Mouse (Mus musculus) T-helper 1 cell (primary cell): Measurements from ENCODE around the gene Klc4.

Experiments
- in situ Hi-C: fragments of 300-600 bp; cut with MboI, MseI; formaldehyde crosslinking; loops from one replicate; pipeline ENCODE4 v1.15.1; 2025; ENCODE audit warnings: high pct_unique_total_duplicates

Gene Klc4

GRCm38 (mm10) chr17:46621324-46621723, 24.5 kb downstream of the Klc4 start:
- in situ Hi-C loops, result no loop called here

GRCm38 (mm10) chr17:46619683-46620357, 26.0 kb downstream of the Klc4 start:
- in situ Hi-C loops, result no loop called here

GRCm38 (mm10) chr17:46618769-46619682, 26.8 kb downstream of the Klc4 start:
- in situ Hi-C loops, result no loop called here

GRCm38 (mm10) chr17:46618394-46618768, 27.4 kb downstream of the Klc4 start:
- in situ Hi-C loops, result no loop called here

- in situ Hi-C loops, result no loop called here
Measured at GRCm38 (mm10) chr17:46617799-46618198, 28.0 kb downstream of the Klc4 start.

GRCm38 (mm10) chr17:46613229-46613628, 32.6 kb downstream of the Klc4 start:
- in situ Hi-C loops, result no loop called here

- in situ Hi-C loops, result no loop called here
Measured at GRCm38 (mm10) chr17:46612820-46613219, 33.0 kb downstream of the Klc4 start.

- in situ Hi-C loops, result no loop called here
Measured at GRCm38 (mm10) chr17:46612189-46612588, 33.6 kb downstream of the Klc4 start.

GRCm38 (mm10) chr17:46611316-46611715, 34.5 kb downstream of the Klc4 start:
- in situ Hi-C loops, result no loop called here

- in situ Hi-C loops, result no loop called here
Measured at GRCm38 (mm10) chr17:46609721-46610514, 35.9 kb downstream of the Klc4 start.

GRCm38 (mm10) chr17:46605987-46606386, 39.8 kb downstream of the Klc4 start:
- in situ Hi-C loops, result no loop called here

- in situ Hi-C loops, result no loop called here
Measured at GRCm38 (mm10) chr17:46605126-46605525, 40.7 kb downstream of the Klc4 start.

- in situ Hi-C loops, result no loop called here
Measured at GRCm38 (mm10) chr17:46603229-46603628, 42.6 kb downstream of the Klc4 start.

- in situ Hi-C loops, result no loop called here
Measured at GRCm38 (mm10) chr17:46602212-46602611, 43.6 kb downstream of the Klc4 start.

GRCm38 (mm10) chr17:46600569-46600968, 45.3 kb downstream of the Klc4 start:
- in situ Hi-C loops, result no loop called here

- in situ Hi-C loops, result no loop called here
Measured at GRCm38 (mm10) chr17:46598963-46599362, 46.9 kb downstream of the Klc4 start.

- in situ Hi-C loops, result no loop called here
Measured at GRCm38 (mm10) chr17:46597956-46598355, 47.9 kb downstream of the Klc4 start.

GRCm38 (mm10) chr17:46595336-46595735, 50.5 kb downstream of the Klc4 start:
- in situ Hi-C loops, result no loop called here

- in situ Hi-C loops, result no loop called here
Measured at GRCm38 (mm10) chr17:46594606-46595005, 51.2 kb downstream of the Klc4 start.

GRCm38 (mm10) chr17:46593124-46593523, 52.7 kb downstream of the Klc4 start:
- in situ Hi-C loops, result no loop called here

- in situ Hi-C loops, result no loop called here
Measured at GRCm38 (mm10) chr17:46591406-46591805, 54.4 kb downstream of the Klc4 start.

- in situ Hi-C loops, result no loop called here
Measured at GRCm38 (mm10) chr17:46590439-46590838, 55.4 kb downstream of the Klc4 start.
